Comparison of ENCODE assay signal across 1 mouse cellular context in genomic region chr10:80271186-80271843, GRCm38 (mm10).
TF ChIP-seq lines count a peak whose summit lies in the region.

No protein-coding gene starts in this region.

TF ChIP-seq in CH12.LX, 34 proteins besides CTCF, POLR2A, EP300 and RAD21:
- TF ChIP-seq MXI1 (IDR thresholded peaks at IDR 0.05; ENCODE audit: low read depth, low read length) (peak; percentile 85), ZC3H11A (IDR thresholded peaks at IDR 0.05; ENCODE audit: low read depth, low read length) (no peak), MAX (IDR thresholded peaks at IDR 0.05; ENCODE audit: low read length) (peak; percentile 76), SIN3A (IDR thresholded peaks at IDR 0.05; ENCODE audit: low read length) (peak; percentile 36; the same call in 1 of the 2 replicates), MEF2A (IDR thresholded peaks at IDR 0.05; ENCODE audit: borderline replicate concordance, low read depth, low read length) (no peak), HCFC1 (IDR thresholded peaks at IDR 0.05; ENCODE audit: low read depth, low read length) (no peak), NELFE (IDR thresholded peaks at IDR 0.05; ENCODE audit: low read depth, low read length) (no peak), MYC (IDR thresholded peaks at IDR 0.05; ENCODE audit: low read depth, low read length) (peak; percentile 72), SMC3 (IDR thresholded peaks at IDR 0.05; ENCODE audit: low read depth, low read length) (no peak), UBTF (IDR thresholded peaks at IDR 0.05; ENCODE audit: low read depth, low read length) (no peak), CHD1 (IDR thresholded peaks at IDR 0.05; ENCODE audit: low read depth, low read length) (no peak), KAT2A (IDR thresholded peaks at IDR 0.05; ENCODE audit: insufficient replicate concordance, low read length) (no peak), USF2 (conservative IDR thresholded peaks at IDR 0.05; ENCODE audit: low read depth, low read length) (no peak), MAZ (IDR thresholded peaks at IDR 0.05; ENCODE audit: low read depth, low read length) (no peak), BHLHE40 (IDR thresholded peaks at IDR 0.05; ENCODE audit: low read depth, low read length) (peak; percentile 70), RCOR1 (conservative IDR thresholded peaks at IDR 0.05; ENCODE audit: low read depth, low read length) (no peak), CHD2 (IDR thresholded peaks at IDR 0.05; ENCODE audit: low read length) (no peak), PAX5 (IDR thresholded peaks at IDR 0.05; ENCODE audit: low read length) (no peak), JUND (conservative IDR thresholded peaks at IDR 0.05; ENCODE audit: low read depth, low read length) (no peak), TBP (conservative IDR thresholded peaks at IDR 0.05; ENCODE audit: low read depth, low read length) (no peak), IRF4 (IDR thresholded peaks at IDR 0.05; ENCODE audit: low read depth, low read length) (no peak), E2F4 (IDR thresholded peaks at IDR 0.05; ENCODE audit: insufficient replicate concordance, low read depth, low read length) (no peak), TCF12 (IDR thresholded peaks at IDR 0.05; ENCODE audit: low read depth, low read length) (no peak), ZNF384 (IDR thresholded peaks at IDR 0.05; ENCODE audit: low read depth, low read length) (no peak), POLR2AphosphoS2 (IDR thresholded peaks at IDR 0.05; ENCODE audit: low read depth, low read length) (no peak), ETS1 (conservative IDR thresholded peaks at IDR 0.05; ENCODE audit: low read depth, low read length) (peak; percentile 66), ZKSCAN1 (IDR thresholded peaks at IDR 0.05; ENCODE audit: borderline replicate concordance, low read depth, low read length) (no peak), GABPA (IDR thresholded peaks at IDR 0.05; ENCODE audit: insufficient replicate concordance, low read depth, low read length) (no peak), USF1 (IDR thresholded peaks at IDR 0.05; ENCODE audit: low read depth, low read length) (no peak), NRF1 (IDR thresholded peaks at IDR 0.05; ENCODE audit: low read depth, low read length) (no peak), ELF1 (IDR thresholded peaks at IDR 0.05; ENCODE audit: low read depth, low read length) (no peak), JUN (IDR thresholded peaks at IDR 0.05; ENCODE audit: insufficient read depth, low read depth, low read length) (no peak), MAFK (IDR thresholded peaks at IDR 0.05; ENCODE audit: insufficient replicate concordance, low read length) (no peak), ZMIZ1 (IDR thresholded peaks at IDR 0.05; ENCODE audit: low read depth, low read length) (no peak)
TF ChIP-seq in CH12.LX: peak in this region for 6.
